Mouse (Mus musculus): Measurements from ENCODE around the gene Arid5b. TPM values are rescaled to one million over a fixed set of nuclear protein-coding genes. Genes with fewer than 3 reads are reported as not detected.

The Arid5b gene
- polyA plus RNA-seq, 1 experiment from 2014 or later: 44.2 TPM

GRCm38 (mm10) chr10:68240804-68241485, 37.6 kb downstream of the Arid5b start:
- peaks cover 26% of the 10 kb centered on the region for H3K36me3 ChIP-seq
- no peak overlapping the region for H3K4me3 ChIP-seq
- H3K27ac ChIP-seq: no peak overlapping the region
- no peaks in the 10 kb centered on the region for H3K9me3 ChIP-seq
- ATAC-seq (ENCODE audit: low FRiP score, low read depth): no peak
- H3K4me1 ChIP-seq: peaks cover 35% of the 10 kb centered on the region
- 71% methylated on average over 13 of the region's 13 CpGs for WGBS
- no peak overlapping the region for H3K9ac ChIP-seq
- H3K27me3 ChIP-seq: no peaks in the 10 kb centered on the region
- H3K4me2 ChIP-seq (replicated peaks): no peak overlapping the region

- ATAC-seq (ENCODE audit: low FRiP score, low read depth): no peak
- Histone ChIP-seq H3K27ac (no peak overlapping the region), H3K4me3 (no peak overlapping the region), H3K27me3 (no peaks in the 10 kb centered on the region), H3K4me1 (peaks cover 35% of the 10 kb centered on the region), H3K36me3 (peaks cover 32% of the 10 kb centered on the region), H3K9me3 (no peaks in the 10 kb centered on the region), H3K9ac (no peak overlapping the region), H3K4me2 (replicated peaks) (no peak overlapping the region)
- 45% methylated on average over 3 of the region's 3 CpGs for WGBS
Observed at GRCm38 (mm10) chr10:68240094-68240803, 38.3 kb downstream of the Arid5b start.

- ATAC-seq (ENCODE audit: low FRiP score, low read depth): no peak
- Histone ChIP-seq H3K27ac (no peak overlapping the region), H3K9ac (no peak overlapping the region), H3K27me3 (no peaks in the 10 kb centered on the region), H3K4me1 (peaks cover 35% of the 10 kb centered on the region), H3K9me3 (no peaks in the 10 kb centered on the region), H3K4me2 (replicated peaks) (no peak overlapping the region), H3K4me3 (no peak overlapping the region), H3K36me3 (peaks cover 37% of the 10 kb centered on the region)
- 79% methylated on average over 7 of the region's 7 CpGs for WGBS
Observed at GRCm38 (mm10) chr10:68239426-68240070, 39.0 kb downstream of the Arid5b start.

GRCm38 (mm10) chr10:68238707-68239425, 39.7 kb downstream of the Arid5b start:
- no peaks in the 10 kb centered on the region for H3K9me3 ChIP-seq
- no peak overlapping the region; the same call in 1 of the 2 replicates for H3K4me2 ChIP-seq (replicated peaks)
- no peak overlapping the region for H3K27ac ChIP-seq
- no peak overlapping the region for H3K4me3 ChIP-seq
- no peaks in the 10 kb centered on the region for H3K27me3 ChIP-seq
- 53% methylated on average over 5 of the region's 5 CpGs for WGBS
- ATAC-seq (ENCODE audit: low FRiP score, low read depth): no peak
- H3K36me3 ChIP-seq: peaks cover 44% of the 10 kb centered on the region
- peaks cover 35% of the 10 kb centered on the region for H3K4me1 ChIP-seq
- no peak overlapping the region for H3K9ac ChIP-seq

- Histone ChIP-seq H3K27ac (no peak overlapping the region), H3K9ac (no peak overlapping the region), H3K9me3 (no peaks in the 10 kb centered on the region), H3K36me3 (peaks cover 51% of the 10 kb centered on the region), H3K27me3 (no peaks in the 10 kb centered on the region), H3K4me2 (replicated peaks) (no peak overlapping the region; the same call in 1 of the 2 replicates), H3K4me1 (peaks cover 35% of the 10 kb centered on the region), H3K4me3 (no peak overlapping the region)
- 21% methylated on average over 3 of the region's 3 CpGs for WGBS
- ATAC-seq (ENCODE audit: low FRiP score, low read depth): no peak
Observed at GRCm38 (mm10) chr10:68238182-68238581, 40.4 kb downstream of the Arid5b start.

- WGBS: 75% methylated on average over 14 of the region's 14 CpGs
- ATAC-seq (ENCODE audit: low FRiP score, low read depth): no peak
- no peak overlapping the region for H3K27ac ChIP-seq
Observed at GRCm38 (mm10) chr10:68236956-68237455, 41.5 kb downstream of the Arid5b start.

GRCm38 (mm10) chr10:68231385-68232182, 47.0 kb downstream of the Arid5b start:
- Histone ChIP-seq H3K27ac (no peak overlapping the region), H3K4me3 (no peak overlapping the region), H3K9me3 (no peaks in the 10 kb centered on the region), H3K4me2 (replicated peaks) (no peak overlapping the region), H3K4me1 (peaks cover 12% of the 10 kb centered on the region), H3K27me3 (no peaks in the 10 kb centered on the region), H3K36me3 (peaks cover 53% of the 10 kb centered on the region), H3K9ac (no peak overlapping the region)
- 48% methylated on average over 18 of the region's 18 CpGs for WGBS
- no peak for ATAC-seq (ENCODE audit: low FRiP score, low read depth)

More at GRCm38 (mm10) chr10:68236956-68237455, 41.5 kb downstream of the Arid5b start:
- Histone ChIP-seq H3K9me3 (no peaks in the 10 kb centered on the region), H3K4me3 (no peak overlapping the region), H3K9ac (no peak overlapping the region), H3K4me1 (peaks cover 35% of the 10 kb centered on the region), H3K27me3 (no peaks in the 10 kb centered on the region), H3K36me3 (peaks cover 45% of the 10 kb centered on the region), H3K4me2 (replicated peaks) (no peak overlapping the region)

- no peak for ATAC-seq (ENCODE audit: low FRiP score, low read depth)
- no peak overlapping the region for H3K27ac ChIP-seq
- 52% methylated on average over 13 of the region's 13 CpGs for WGBS
- H3K36me3 ChIP-seq: peaks cover 52% of the 10 kb centered on the region
- H3K9ac ChIP-seq: no peak overlapping the region
- H3K9me3 ChIP-seq: no peaks in the 10 kb centered on the region
- no peaks in the 10 kb centered on the region for H3K27me3 ChIP-seq
- H3K4me3 ChIP-seq: no peak overlapping the region
- H3K4me2 ChIP-seq (replicated peaks): no peak overlapping the region
- H3K4me1 ChIP-seq: peaks cover 12% of the 10 kb centered on the region
Observed at GRCm38 (mm10) chr10:68230653-68231384, 47.7 kb downstream of the Arid5b start.

- Histone ChIP-seq H3K4me1 (peaks cover 12% of the 10 kb centered on the region), H3K9ac (no peak overlapping the region), H3K36me3 (peaks cover 45% of the 10 kb centered on the region), H3K4me2 (replicated peaks) (no peak overlapping the region), H3K27ac (no peak overlapping the region), H3K4me3 (no peak overlapping the region), H3K9me3 (no peaks in the 10 kb centered on the region), H3K27me3 (no peaks in the 10 kb centered on the region)
- no peak for ATAC-seq (ENCODE audit: low FRiP score, low read depth)
- 68% methylated on average over 22 of the region's 22 CpGs for WGBS
Observed at GRCm38 (mm10) chr10:68229640-68230565, 48.6 kb downstream of the Arid5b start.

- Histone ChIP-seq H3K4me2 (replicated peaks) (no peak overlapping the region), H3K4me1 (peaks cover 23% of the 10 kb centered on the region), H3K9ac (no peak overlapping the region), H3K27ac (no peak overlapping the region), H3K9me3 (no peaks in the 10 kb centered on the region), H3K36me3 (peaks cover 35% of the 10 kb centered on the region), H3K27me3 (no peaks in the 10 kb centered on the region), H3K4me3 (no peak overlapping the region)
- ATAC-seq (ENCODE audit: low FRiP score, low read depth): no peak
- WGBS: 89% methylated on average over 2 of the region's 2 CpGs
Observed at GRCm38 (mm10) chr10:68222676-68223075, 55.9 kb downstream of the Arid5b start.

Measured in limb, embryonic 13.5 days (tissue).